Mouse (Mus musculus) lung, adult 18-20 months (tissue): ENCODE data around the gene Rnf220.
A peak's percentile ranks its signal among the peaks of the same experiment; 100 is the strongest.

Source experiments
- DNase-seq, 2 experiments: peaks; one replicate each; pipeline ENCODE4 v3.0.0; 2022; ENCODE audit warnings: mixed read lengths in 2 of 2

The Rnf220 gene

GRCm38 (mm10) chr4:117496482-117497165 lies at the start of gene Rnf220:
Rnf220 (minus strand) TSS chr4:117497052.
- no peak for DNase-seq

- no peak for DNase-seq
These were observed 49.8 kb upstream of the Rnf220 start for GRCm38 (mm10) chr4:117546616-117547015.

- DNase-seq = no peak
These were observed 48.6 kb upstream of the Rnf220 start for GRCm38 (mm10) chr4:117545448-117545847.

DNA sequence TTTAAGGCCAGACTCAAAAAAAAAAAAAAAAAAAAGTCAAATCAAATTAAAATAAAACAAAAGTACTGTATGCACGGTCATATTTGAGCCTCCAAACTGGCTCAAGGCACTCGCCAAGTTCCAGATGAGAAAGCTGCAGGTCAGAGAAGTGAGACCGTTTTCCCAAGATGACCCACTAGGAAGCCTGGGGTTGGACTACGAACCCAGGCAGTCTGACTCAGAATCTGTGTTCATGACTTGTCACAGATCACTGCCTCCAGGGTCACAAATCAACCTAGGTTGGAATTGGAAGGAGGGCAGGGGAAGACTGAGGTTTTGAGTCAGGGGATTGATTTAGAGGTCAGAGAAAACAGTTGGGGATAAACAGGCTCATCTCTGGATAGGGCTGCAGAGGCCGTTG lies 43.7 kb upstream of the Rnf220 start:
- DNase-seq = no peak

DNA sequence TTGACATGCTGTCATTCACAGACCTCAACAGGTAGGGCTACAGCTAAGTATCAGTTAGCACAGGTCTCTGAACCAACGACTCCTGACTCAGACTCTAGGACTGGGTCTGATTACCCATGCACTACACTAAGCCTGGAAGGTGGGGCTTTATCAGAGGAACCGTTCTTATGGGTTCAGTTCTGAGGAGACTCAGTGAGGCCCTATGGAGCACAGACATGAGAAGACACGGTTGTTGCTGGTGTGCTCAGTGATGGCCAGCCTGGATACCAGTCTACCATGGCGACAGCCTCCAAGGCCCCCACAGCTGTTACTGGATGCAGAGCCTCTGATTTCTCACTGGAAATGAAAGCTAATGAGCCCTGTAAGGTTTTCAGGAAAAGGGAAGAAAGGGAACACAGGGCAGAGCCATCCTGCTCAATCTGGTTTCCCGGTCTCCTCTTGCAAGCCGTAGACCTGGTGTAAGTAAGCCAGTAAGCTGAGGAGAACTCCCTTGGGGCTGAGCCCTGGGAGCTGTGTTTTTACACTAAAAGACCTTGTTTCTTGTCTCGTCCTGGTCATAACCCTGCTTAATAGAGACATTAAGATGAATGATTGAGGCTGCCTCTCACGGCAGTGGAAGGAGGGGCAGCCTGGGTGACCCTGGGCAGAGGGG lies 42.6 kb upstream of the Rnf220 start:
- no peak for DNase-seq

GRCm38 (mm10) chr4:117537002-117537401 lies 40.1 kb upstream of the Rnf220 start:
- no peak for DNase-seq

GRCm38 (mm10) chr4:117535496-117536200 lies 38.8 kb upstream of the Rnf220 start:
- no peak for DNase-seq

GRCm38 (mm10) chr4:117529843-117530242 lies 33.0 kb upstream of the Rnf220 start:
- DNase-seq = no peak

GRCm38 (mm10) chr4:117527952-117528351 lies 31.1 kb upstream of the Rnf220 start:
- DNase-seq = peak; percentile 19 to 33

GRCm38 (mm10) chr4:117527116-117527899 lies 30.5 kb upstream of the Rnf220 start:
- no peak for DNase-seq

DNA sequence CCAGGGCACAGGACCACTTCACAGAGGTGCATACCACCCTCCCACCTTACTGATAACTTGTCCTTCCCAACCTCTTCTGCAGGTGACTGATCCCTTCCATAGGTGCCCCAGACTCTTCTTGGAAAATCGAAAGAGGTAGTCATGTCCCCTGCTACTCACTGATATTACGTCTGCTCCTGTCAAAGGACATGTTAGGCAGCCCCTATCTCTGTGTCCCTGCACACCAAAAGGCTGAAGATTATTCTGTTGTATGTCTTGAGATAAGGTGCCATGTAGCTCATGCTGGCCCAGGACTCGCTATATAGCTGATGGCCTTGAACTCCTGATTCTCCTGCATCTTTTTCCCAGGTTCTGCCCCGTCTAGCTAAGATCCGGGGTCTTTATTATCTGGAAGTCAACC lies 29.1 kb upstream of the Rnf220 start:
- DNase-seq = no peak

- DNase-seq = no peak
These were observed 24.5 kb upstream of the Rnf220 start for GRCm38 (mm10) chr4:117521350-117521749.

DNA sequence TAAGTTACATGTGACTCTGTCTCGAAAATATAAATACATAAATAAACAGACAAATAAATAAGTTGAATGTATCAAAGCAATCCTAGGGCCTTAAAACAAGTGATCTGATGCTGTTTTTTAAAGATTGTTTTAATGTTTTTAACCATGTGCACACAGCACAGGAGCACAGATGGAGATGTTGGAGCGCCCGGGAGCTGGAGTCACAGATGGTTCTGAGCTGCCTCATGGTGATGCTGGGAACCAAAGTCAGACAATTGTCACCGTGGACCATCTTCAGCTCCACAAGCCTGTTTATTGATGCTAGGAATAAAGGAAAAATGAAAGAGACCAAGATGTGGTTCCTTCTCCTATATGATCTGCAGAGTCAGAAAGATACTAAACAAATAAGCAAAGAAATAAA lies 21.4 kb upstream of the Rnf220 start:
- DNase-seq = no peak

GRCm38 (mm10) chr4:117499043-117499442 lies 2.2 kb upstream of the Rnf220 start:
- no peak for DNase-seq

- DNase-seq = no peak
These were observed 917 bp downstream of the Rnf220 start for GRCm38 (mm10) chr4:117495869-117496401.

GRCm38 (mm10) chr4:117494911-117495501 lies 1.8 kb downstream of the Rnf220 start:
- no peak for DNase-seq

DNA sequence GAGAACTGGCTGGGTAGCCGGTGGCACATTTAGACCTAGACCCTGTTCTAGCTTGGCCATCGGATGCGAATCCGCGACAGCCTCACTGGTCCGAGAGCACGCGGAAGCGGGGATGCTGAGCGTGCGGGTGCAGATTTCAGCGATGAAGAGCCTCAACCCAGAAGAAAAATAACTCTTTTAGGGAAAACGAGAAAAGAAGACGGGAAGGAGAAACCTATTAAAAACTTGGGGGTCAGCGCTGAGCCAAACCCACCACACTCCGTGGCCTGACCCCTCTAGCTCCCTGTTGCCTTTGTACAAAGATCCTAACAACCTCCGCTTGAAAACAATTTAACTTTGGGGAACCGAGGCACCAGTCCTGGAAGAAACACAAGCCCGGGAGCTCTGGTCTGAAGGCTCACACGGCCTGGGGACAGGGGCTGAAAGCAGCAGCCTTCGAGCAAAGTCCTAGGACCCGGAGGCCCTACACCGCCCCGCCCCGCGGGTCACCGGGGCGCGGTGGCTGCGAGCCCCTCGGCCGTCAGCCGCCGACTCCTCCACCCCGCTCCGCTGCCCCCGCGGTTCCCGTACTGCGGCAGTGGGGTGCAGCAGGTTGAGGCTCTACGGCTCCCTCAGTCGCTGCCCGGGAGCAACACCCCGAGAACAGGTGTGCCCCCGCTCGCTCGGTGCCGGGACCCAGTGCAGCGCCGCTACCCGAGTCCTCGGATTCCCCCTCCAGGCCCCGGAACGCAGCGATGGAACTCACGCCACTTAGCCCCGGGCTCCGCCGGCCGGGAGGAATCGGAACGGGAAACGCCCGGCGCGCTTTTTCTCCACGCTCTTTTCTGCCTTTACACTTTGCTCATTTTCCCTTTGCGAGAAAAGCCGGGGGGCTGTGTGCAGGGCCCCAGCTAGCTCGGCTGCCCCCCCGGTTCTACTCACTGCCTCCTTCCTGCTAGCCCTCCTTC lies 2.7 kb downstream of the Rnf220 start:
- no peak for DNase-seq

DNA sequence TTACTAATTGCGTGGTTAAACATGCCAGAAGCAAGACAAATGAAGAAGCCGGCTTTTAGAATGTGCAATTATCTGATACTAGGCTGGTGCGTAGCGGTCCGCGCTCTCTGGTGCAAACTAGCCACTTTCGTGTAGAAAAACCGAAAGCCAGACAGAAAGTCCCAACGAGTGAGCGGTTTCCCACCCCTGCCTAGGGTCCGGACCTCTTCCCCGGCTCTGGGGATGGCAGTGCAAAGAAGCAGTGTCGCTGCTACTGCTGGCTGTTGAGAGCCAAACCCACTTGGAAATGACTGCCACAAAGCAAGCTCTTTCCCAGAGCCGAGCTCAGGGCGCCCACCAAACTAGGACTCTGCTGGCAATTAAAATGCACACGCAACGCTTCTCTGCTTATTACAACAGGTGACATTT lies 3.7 kb downstream of the Rnf220 start:
- DNase-seq = no peak

GRCm38 (mm10) chr4:117491840-117492239 lies 5.0 kb downstream of the Rnf220 start:
- no peak for DNase-seq

DNA sequence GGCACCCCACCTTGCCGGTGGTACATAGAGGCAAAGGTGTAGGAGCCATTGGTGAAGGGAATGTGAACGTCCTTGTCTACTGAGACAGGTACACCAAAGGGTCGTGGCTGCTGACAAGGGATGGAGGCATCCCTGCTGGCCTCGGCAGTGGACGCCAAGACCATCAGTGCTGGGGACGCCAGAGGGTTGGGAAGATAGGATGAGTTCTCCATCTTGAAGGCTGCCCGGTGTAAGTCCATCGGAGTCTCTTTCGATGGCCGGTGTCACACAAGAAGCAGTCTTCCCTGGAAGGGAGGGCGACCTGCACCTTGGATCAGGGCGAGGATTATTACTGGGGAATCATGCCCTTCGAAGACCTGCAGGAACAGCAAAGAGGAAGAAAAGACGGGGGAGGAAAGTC lies 6.9 kb downstream of the Rnf220 start:
- no peak for DNase-seq

DNA sequence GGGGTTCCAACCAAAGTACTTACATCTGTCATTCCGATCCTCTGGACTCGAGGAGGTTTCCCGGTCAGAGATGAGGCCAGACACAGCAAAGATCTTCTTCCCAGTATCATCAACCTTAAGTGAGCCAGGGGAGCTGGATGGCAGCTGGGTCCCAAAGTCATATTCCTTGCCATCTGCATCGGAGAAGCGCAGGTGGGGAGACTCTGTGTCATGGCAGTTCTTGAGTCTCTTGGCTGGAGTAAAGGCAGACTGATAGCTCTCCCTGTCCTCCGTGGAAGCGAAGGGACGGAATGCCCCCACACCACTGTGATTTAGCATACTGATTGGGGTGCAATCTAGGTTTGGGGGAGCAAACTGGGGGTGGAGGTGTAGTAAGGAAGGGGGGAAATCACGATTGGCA lies 7.3 kb downstream of the Rnf220 start:
- DNase-seq = no peak
